Mouse (Mus musculus) left cerebral cortex, adult 8-10 months (tissue): ENCODE data around the gene Metap1d. TPM values are rescaled to one million over a fixed set of nuclear protein-coding genes. Genes with fewer than 3 reads are reported as not detected.

Experiments used
- DNase-seq, 2 experiments: peaks; one replicate each; pipeline ENCODE4 v3.0.0; 2022; ENCODE audit warnings: low spot score in 2 of 2
- total RNA-seq, 4 experiments: library from RNA; stranded (reverse); gene quantifications; 2 replicates each; pipeline ENCODE4 v1.2.4; 2022

Metap1d gene
- 10 to 100 TPM; 15.4 to 20.3 (median 19.7) TPM for total RNA-seq

GRCm38 (mm10) chr2:71453161-71453916 lies at the start of gene Metap1d:
Gene Metap1d (plus strand): TSS chr2:71453276.
- DNase-seq: peak; percentile 87 to 95

GRCm38 (mm10) chr2:71405613-71406012 lies 47.5 kb upstream of the Metap1d start:
- DNase-seq: no peak

GRCm38 (mm10) chr2:71418760-71419280 lies 34.3 kb upstream of the Metap1d start:
- DNase-seq: no peak

GRCm38 (mm10) chr2:71419408-71419807 lies 33.7 kb upstream of the Metap1d start:
- no peak for DNase-seq

- no peak for DNase-seq
Observed at GRCm38 (mm10) chr2:71420895-71421425, 32.1 kb upstream of the Metap1d start.

- DNase-seq: no peak
Observed at GRCm38 (mm10) chr2:71424545-71424944, 28.5 kb upstream of the Metap1d start.

GRCm38 (mm10) chr2:71435440-71435839 lies 17.6 kb upstream of the Metap1d start:
- DNase-seq: no peak

- no peak for DNase-seq
Observed at GRCm38 (mm10) chr2:71443376-71443775, 9.7 kb upstream of the Metap1d start.

GRCm38 (mm10) chr2:71445536-71446196 lies 7.4 kb upstream of the Metap1d start:
- no peak for DNase-seq

GRCm38 (mm10) chr2:71449604-71450003 lies 3.5 kb upstream of the Metap1d start:
- no peak for DNase-seq

- no peak for DNase-seq
Observed at GRCm38 (mm10) chr2:71451761-71452160, 1.3 kb upstream of the Metap1d start.

GRCm38 (mm10) chr2:71453917-71454260 lies 813 bp downstream of the Metap1d start:
- DNase-seq: no peak

- DNase-seq: no peak
Observed at GRCm38 (mm10) chr2:71458624-71459023, 5.5 kb downstream of the Metap1d start.

GRCm38 (mm10) chr2:71459659-71460058 lies 6.6 kb downstream of the Metap1d start:
- DNase-seq: no peak

GRCm38 (mm10) chr2:71461139-71461538 lies 8.1 kb downstream of the Metap1d start:
- no peak for DNase-seq

- no peak for DNase-seq
Observed at GRCm38 (mm10) chr2:71461589-71461988, 8.5 kb downstream of the Metap1d start.

GRCm38 (mm10) chr2:71462066-71462465 lies 9.0 kb downstream of the Metap1d start:
- DNase-seq: no peak

- DNase-seq: no peak
Observed at GRCm38 (mm10) chr2:71462553-71462952, 9.5 kb downstream of the Metap1d start.

- DNase-seq: no peak
Observed at GRCm38 (mm10) chr2:71466103-71466502, 13.0 kb downstream of the Metap1d start.

- DNase-seq: no peak
Observed at GRCm38 (mm10) chr2:71466861-71467450, 13.9 kb downstream of the Metap1d start.

- DNase-seq: no peak
Observed at GRCm38 (mm10) chr2:71471094-71471493, 18.0 kb downstream of the Metap1d start.

- DNase-seq: no peak
Observed at GRCm38 (mm10) chr2:71473830-71474229, 20.8 kb downstream of the Metap1d start.
